Comparison of ENCODE assay signal across 9 mouse cellular contexts in the genomic region with DNA sequence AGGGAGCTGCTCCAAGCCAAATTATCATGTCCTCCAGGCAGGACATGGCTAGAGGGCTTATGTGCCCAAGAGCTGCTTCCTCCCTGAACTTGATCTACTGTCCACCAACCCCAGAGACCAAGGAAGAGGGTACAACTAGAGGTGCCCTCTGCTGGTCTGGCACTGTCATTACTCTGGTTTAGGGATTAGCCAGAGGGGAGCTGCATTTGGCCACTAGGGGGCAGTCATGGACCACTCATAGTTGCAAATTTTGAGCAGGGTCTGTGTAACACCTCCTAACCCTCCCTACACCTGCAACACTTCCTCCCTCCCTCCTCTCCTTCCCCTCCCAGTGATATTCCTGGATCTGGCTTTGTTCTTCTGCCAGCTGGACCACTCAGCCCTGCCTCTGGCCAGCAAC. TPM values are rescaled to one million over a fixed set of nuclear protein-coding genes. Genes with fewer than 3 reads are reported as not detected.
DNase-seq lines count a peak whose midpoint lies in the region; ATAC-seq lines count a peak whose summit lies in the region.
"Had no signal": no experiment of that assay in that cellular context is flagged by ENCODE, and none has a peak within 500 bp of the region (broad histone marks: within the 10 kb centered on the region; RNA-seq: fewer than 3 reads in every experiment).

No protein-coding gene starts in this region.

- peaks cover 21% of the 10 kb centered on the region for H3K4me1 ChIP-seq in hindbrain, embryonic 13.5 days (replicated peaks)

- no peak overlapping the region for H3K4me3 ChIP-seq in hindbrain, embryonic 13.5 days

- H3K9ac ChIP-seq in hindbrain, embryonic 13.5 days, result no peak overlapping the region

- H3K27me3 ChIP-seq in hindbrain, embryonic 13.5 days, result peaks cover 26% of the 10 kb centered on the region

- ATAC-seq in hindbrain, embryonic 13.5 days (ENCODE audit: low FRiP score), result peak; percentile 12; the same call in 1 of the 2 replicates

- H3K4me2 ChIP-seq in hindbrain, embryonic 13.5 days, result no peak overlapping the region

- DNase-seq in MEL-GATA-1-ER (ENCODE audit: extremely low read depth, low read depth), result peak; percentile 66
- peak; percentile 32 for DNase-seq in cerebellum, adult 11-12 months
- DNase-seq in forelimb bud, embryonic 11.5 days (ENCODE audit: low read depth, low spot score), result peak; percentile 89
- peak; percentile 83 to 97 for DNase-seq in layer of hippocampus, postnatal 25 days (ENCODE audit: extremely low spot score in 1 of 2, low spot score in 1 of 2)
- peak; percentile 94 for DNase-seq in lung, postnatal 36 days
- DNase-seq in retina, postnatal 7 days (ENCODE audit: low read depth, low spot score), result peak; percentile 81
- peak; percentile 58 to 68 for DNase-seq in urinary bladder, adult 18-20 months (ENCODE audit: low spot score in 2 of 2)

- no peaks in the 10 kb centered on the region for H3K36me3 ChIP-seq in hindbrain, embryonic 13.5 days

- no peaks in the 10 kb centered on the region for H3K9me3 ChIP-seq in hindbrain, embryonic 13.5 days

- H3K27ac ChIP-seq in hindbrain, embryonic 13.5 days, result no peak overlapping the region
- H3K27ac ChIP-seq: macrophage had no signal

RNA-seq across cellular contexts. Expression of a gene that starts 2.1 kb away (rescaled TPM):
- not detected in 2 replicates for polyA plus RNA-seq in hindbrain, embryonic 13.5 days (2015; fragmentation: Nextera tagmentation; extraction: Ambion mirVana)
- total RNA-seq in layer of hippocampus, postnatal 25 days (2021), result not detected
- polyA plus RNA-seq: macrophage had no signal

RNA-seq across cellular contexts. Expression of a gene that starts 8.7 kb away (rescaled TPM):
- 28.8 and 31.6 TPM in 2 replicates for polyA plus RNA-seq in hindbrain, embryonic 13.5 days (2015; fragmentation: Nextera tagmentation; extraction: Ambion mirVana)
- 100 to 1,000 TPM; 295 to 297 TPM for total RNA-seq in layer of hippocampus, postnatal 25 days (2021)

Comparison
In these comparisons a context has a peak if more than half of its experiments do, and no peak if none do; other contexts are left out.
1. DNase-seq: peak in every context shown above with its lines; median percentile 94 in lung, postnatal 36 days; 90 in layer of hippocampus, postnatal 25 days; 89 in forelimb bud, embryonic 11.5 days; 81 in retina, postnatal 7 days; 66 in MEL-GATA-1-ER; 63 in urinary bladder, adult 18-20 months; 32 in cerebellum, adult 11-12 months.